ENCODE assay signal across 13 mouse cellular contexts in the genomic region with DNA sequence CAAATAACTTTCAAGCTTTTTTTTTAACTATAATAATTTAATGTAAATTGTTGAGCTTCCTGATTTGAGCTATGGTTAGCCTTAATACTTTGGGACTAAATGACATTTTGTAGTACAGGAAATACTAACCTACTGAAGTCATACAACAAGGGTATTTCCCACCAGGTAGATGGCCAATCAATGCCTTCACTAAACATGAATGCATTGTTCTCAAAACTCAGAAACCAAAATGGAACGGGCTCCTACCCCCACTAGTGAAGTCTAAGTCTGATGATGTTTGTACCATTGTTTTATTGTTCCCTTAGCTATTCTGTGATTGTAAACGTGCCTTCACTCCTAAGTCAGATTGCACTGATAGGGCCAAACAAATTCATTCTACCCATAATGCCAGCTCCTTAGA.
"Had no signal": no experiment of that assay in that cellular context is flagged by ENCODE, and none has a peak within 500 bp of the region (broad histone marks: within the 10 kb centered on the region; RNA-seq: fewer than 3 reads in every experiment).

No protein-coding gene starts in this region.

- ATAC-seq: liver, embryonic 12.5 days had no signal

- H3K4me1 ChIP-seq: limb, embryonic 10.5 days; liver, embryonic 12.5 days had no signal

- H3K27ac ChIP-seq: layer of hippocampus, adult 2 months; limb, embryonic 10.5 days; liver, embryonic 12.5 days; midbrain, embryonic 10.5 days; stomach, postnatal 0 days had no signal

- H3K9ac ChIP-seq: liver, embryonic 12.5 days; lung, embryonic 14.5 days had no signal

- H3K27me3 ChIP-seq: liver, embryonic 12.5 days had no signal

- H3K4me2 ChIP-seq: liver, embryonic 12.5 days; lung, embryonic 14.5 days had no signal

- H3K4me3 ChIP-seq: layer of hippocampus, adult 2 months; limb, embryonic 10.5 days; liver, embryonic 12.5 days; midbrain, embryonic 10.5 days had no signal

- H3K36me3 ChIP-seq: limb, embryonic 10.5 days; liver, embryonic 12.5 days; midbrain, embryonic 10.5 days had no signal

- H3K9me3 ChIP-seq: limb, embryonic 10.5 days; liver, embryonic 12.5 days; midbrain, embryonic 10.5 days had no signal

- DNase-seq: kidney, postnatal 10 days; kidney, postnatal 4 days; lung, embryonic 14.5 days; lung, postnatal 10 days; lung, postnatal 4 days; midbrain, embryonic 14.5 days; right cerebral cortex, postnatal 14 days; thymus, postnatal 4 days had no signal
